ENCODE assay signal across 24 mouse cellular contexts in the genomic region with DNA sequence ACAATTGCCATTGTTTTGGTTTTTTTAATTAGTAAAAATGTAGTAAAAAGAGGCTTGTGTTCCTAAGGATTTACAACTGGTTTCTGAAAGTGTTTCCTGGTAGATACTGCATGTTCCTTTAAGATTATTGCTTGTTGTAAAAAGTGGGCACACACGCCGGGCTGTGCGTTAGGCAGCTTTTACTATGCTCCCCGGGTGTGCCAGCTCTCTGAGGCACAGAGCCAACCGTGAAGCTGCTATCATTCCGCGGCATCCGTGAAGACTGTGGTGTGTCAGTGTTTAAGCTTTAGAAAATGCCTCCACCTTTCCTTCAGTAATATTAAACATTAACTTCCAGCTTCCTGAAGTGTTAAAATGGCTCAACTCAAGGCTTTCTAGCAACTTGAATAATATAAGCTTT. TPM values are rescaled to one million over a fixed set of nuclear protein-coding genes. Genes with fewer than 3 reads are reported as not detected.
A peak's percentile ranks its signal among the peaks of the same experiment; 100 is the strongest.
DNase-seq lines count a peak whose midpoint lies in the region; ATAC-seq and TF ChIP-seq lines count a peak whose summit lies in the region.
"Had no signal": no experiment of that assay in that cellular context is flagged by ENCODE, and none has a peak within 500 bp of the region (broad histone marks: within the 10 kb centered on the region; RNA-seq: fewer than 3 reads in every experiment).

No protein-coding gene starts in this region.

- H3K9ac ChIP-seq in forebrain, postnatal 0 days, result no peak overlapping the region
- no peak overlapping the region for H3K9ac ChIP-seq in forebrain, embryonic 13.5 days

- no peaks in the 10 kb centered on the region for H3K4me1 ChIP-seq in forebrain, postnatal 0 days (ENCODE audit: insufficient read depth)
- H3K4me1 ChIP-seq in forebrain, embryonic 13.5 days, result no peaks in the 10 kb centered on the region

- 26% methylated on average over 8 of the region's 8 CpGs for WGBS in forebrain, postnatal 0 days
- WGBS in forebrain, embryonic 13.5 days, result 37% methylated on average over 8 of the region's 8 CpGs
- WGBS in large intestine, adult 2 months, result 22% methylated on average over 8 of the region's 8 CpGs

- H3K36me3 ChIP-seq in forebrain, postnatal 0 days (ENCODE audit: insufficient read depth), result no peaks in the 10 kb centered on the region
- H3K36me3 ChIP-seq in forebrain, embryonic 13.5 days (ENCODE audit: poor library complexity, severe bottlenecking), result no peaks in the 10 kb centered on the region

- no peak for ATAC-seq in forebrain, postnatal 0 days
- no peak for ATAC-seq in forebrain, embryonic 13.5 days
- ATAC-seq: activated CD4-positive, CD25-positive, alpha-beta regulatory T cell, adult 4 months; Patski had no signal

- H3K4me3 ChIP-seq in forebrain, postnatal 0 days (ENCODE audit: low read depth, low read length), result no peak overlapping the region
- H3K4me3 ChIP-seq in forebrain, embryonic 13.5 days, result no peak overlapping the region
- no peak overlapping the region for H3K4me3 ChIP-seq in layer of hippocampus, adult 2 months
- H3K4me3 ChIP-seq: erythroblast, embryonic 14.5 days had no signal

- H3K27ac ChIP-seq in forebrain, postnatal 0 days (ENCODE audit: low read depth, low read length), result no peak overlapping the region
- no peak overlapping the region for H3K27ac ChIP-seq in forebrain, embryonic 13.5 days
- no peak overlapping the region for H3K27ac ChIP-seq in layer of hippocampus, adult 2 months
- H3K27ac ChIP-seq: stomach, postnatal 0 days had no signal

- peak; percentile 18 for DNase-seq in forebrain, postnatal 0 days
- DNase-seq in layer of hippocampus, postnatal 36 days, result peak; percentile 1 to 2
- no peak for DNase-seq in layer of hippocampus, adult 2 months (ENCODE audit: low spot score in 2 of 2)
- DNase-seq in right cerebral cortex, postnatal 10 days (ENCODE audit: low spot score in 2 of 2), result peak; percentile 24 to 36
- DNase-seq in right cerebral cortex, postnatal 36 days (ENCODE audit: low spot score in 2 of 2), result no peak
- peak; percentile 87 for DNase-seq in large intestine, adult 2 months (ENCODE audit: low read depth, low spot score)
- DNase-seq in testis, postnatal 10 days (ENCODE audit: low spot score), result no peak
- DNase-seq: adrenal gland, postnatal 14 days; heart, adult 18-20 months; heart, postnatal 4 days; lung, adult 18-20 months; lung, postnatal 36 days; thymus, postnatal 14 days had no signal

- no peaks in the 10 kb centered on the region for H3K27me3 ChIP-seq in forebrain, postnatal 0 days (ENCODE audit: insufficient read depth, low read length)
- no peaks in the 10 kb centered on the region for H3K27me3 ChIP-seq in forebrain, embryonic 13.5 days

- no peak for TF ChIP-seq CTCF in forebrain, postnatal 0 days (IDR thresholded peaks at IDR 0.05; ENCODE audit: low read depth)
- no peak for TF ChIP-seq CTCF in layer of hippocampus, adult 2 months (conservative IDR thresholded peaks at IDR 0.05)

- no peaks in the 10 kb centered on the region for H3K9me3 ChIP-seq in forebrain, postnatal 0 days (ENCODE audit: low read length)
- no peaks in the 10 kb centered on the region for H3K9me3 ChIP-seq in forebrain, embryonic 13.5 days (replicated peaks)

- H3K4me2 ChIP-seq in forebrain, postnatal 0 days (ENCODE audit: low read depth), result no peak overlapping the region
- no peak overlapping the region for H3K4me2 ChIP-seq in forebrain, embryonic 13.5 days

RNA-seq across cellular contexts. Expression of a gene that starts 35.0 kb away (rescaled TPM):
- total RNA-seq in forebrain, postnatal 0 days (2014; rRNA removed), result not detected in 2 replicates
- polyA plus RNA-seq in forebrain, postnatal 0 days (2015; fragmentation: Nextera tagmentation; extraction: Ambion mirVana), result not detected in 2 replicates
- not detected in 2 replicates for polyA plus RNA-seq in forebrain, embryonic 13.5 days (2015; fragmentation: Nextera tagmentation; extraction: Ambion mirVana)
- total RNA-seq in layer of hippocampus, postnatal 36 days (2021), result not detected
- total RNA-seq in layer of hippocampus, adult 2 months (2021), result not detected
- 22.7 and 24.8 TPM in 2 replicates for polyA plus RNA-seq in large intestine, adult 2 months (2012; rRNA removed)
- total RNA-seq: adrenal gland, postnatal 14 days; gastrocnemius, adult 8-10 months; heart, adult 18-20 months; heart, postnatal 4 days; left cerebral cortex, postnatal 14 days; liver, adult 2 months; neutrophil, adult 5-6 weeks had no signal
- polyA plus RNA-seq: activated CD4-positive, CD25-positive, alpha-beta regulatory T cell, adult 4 months; C2C12; erythroblast, embryonic 14.5 days; heart, embryonic 14.5 days; liver, adult 2 months; Patski had no signal

Comparison
In these comparisons a context has a peak if more than half of its experiments do, and no peak if none do; other contexts are left out.
1. DNase-seq: peak in forebrain, postnatal 0 days (single experiment), layer of hippocampus, postnatal 36 days (2 of 2), right cerebral cortex, postnatal 10 days (2 of 2) and large intestine, adult 2 months (single experiment); none in layer of hippocampus, adult 2 months (0 of 2), right cerebral cortex, postnatal 36 days (0 of 2) and testis, postnatal 10 days (single experiment).